8 mouse cellular contexts compared by ENCODE assay signal in genomic region chr7:144775804-144776447, GRCm38 (mm10). TPM values are rescaled to one million over a fixed set of nuclear protein-coding genes. Genes with fewer than 3 reads are reported as not detected.
DNase-seq lines count a peak whose midpoint lies in the region; ATAC-seq and TF ChIP-seq lines count a peak whose summit lies in the region.

No protein-coding gene starts in this region.

- no peaks in the 10 kb centered on the region for H3K27me3 ChIP-seq in hindbrain, postnatal 0 days (ENCODE audit: insufficient read depth, low read length)

- no peak overlapping the region for H3K4me2 ChIP-seq in hindbrain, postnatal 0 days (ENCODE audit: low read depth, low read length)

- peak; percentile 79 for ATAC-seq in common myeloid progenitor, adult 5-6 weeks (replicated peaks; ENCODE audit: low read depth, poor library complexity, severe bottlenecking)
- peak; percentile 82 for ATAC-seq in hindbrain, postnatal 0 days
- ATAC-seq in megakaryocyte-erythroid progenitor cell, adult 5-6 weeks (replicated peaks; ENCODE audit: low FRiP score, low TSS enrichment, poor library complexity, severe bottlenecking), result peak; percentile 82

- H3K9ac ChIP-seq in hindbrain, postnatal 0 days (replicated peaks; ENCODE audit: low read length), result no peak overlapping the region

- no peak overlapping the region for H3K27ac ChIP-seq in hindbrain, postnatal 0 days

- WGBS in hindbrain, postnatal 0 days, result 33% methylated on average over 6 of the region's 6 CpGs

- H3K36me3 ChIP-seq in hindbrain, postnatal 0 days (ENCODE audit: insufficient read depth, low read length), result no peaks in the 10 kb centered on the region

- peak; percentile 90 for DNase-seq in ZHBTc4 (ENCODE audit: low read depth, low spot score)
- peak; percentile 58 to 59 for DNase-seq in gastrocnemius, adult 8-10 months (ENCODE audit: low spot score in 2 of 2)
- DNase-seq in hindbrain, postnatal 0 days (ENCODE audit: low spot score), result peak; percentile 88
- peak; percentile 36 to 82 for DNase-seq in left cerebral cortex, adult 8-10 months (ENCODE audit: low spot score in 2 of 2)
- peak; percentile 89 for DNase-seq in right cerebral cortex, postnatal 14 days
- peak; percentile 91 for DNase-seq in urinary bladder, postnatal 25 days (ENCODE audit: low spot score)

- H3K4me3 ChIP-seq in hindbrain, postnatal 0 days (ENCODE audit: low read length), result no peak overlapping the region

- H3K4me1 ChIP-seq in hindbrain, postnatal 0 days (ENCODE audit: insufficient read depth, low read length), result no peaks in the 10 kb centered on the region

- TF ChIP-seq CTCF in hindbrain, postnatal 0 days (IDR thresholded peaks at IDR 0.05; ENCODE audit: low read depth), result peak; percentile 95

- no peaks in the 10 kb centered on the region for H3K9me3 ChIP-seq in hindbrain, postnatal 0 days (ENCODE audit: low read length)

RNA-seq across cellular contexts. Expression of gene Ano1, which starts 24.2 kb away (rescaled TPM):
- total RNA-seq in common myeloid progenitor, adult 5-6 weeks (2017), result not detected in 2 replicates
- 1 to 10 TPM; 1.1 to 2.7 (median 1.9) TPM for total RNA-seq in gastrocnemius, adult 8-10 months (2022)
- 5.8 and 9.0 TPM in 2 replicates for total RNA-seq in hindbrain, postnatal 0 days (2014; rRNA removed)
- 8.3 and 8.7 TPM in 2 replicates for polyA plus RNA-seq in hindbrain, postnatal 0 days (2015; fragmentation: Nextera tagmentation; extraction: Ambion mirVana)
- total RNA-seq in left cerebral cortex, adult 8-10 months (2022), result 1 to 10 TPM; 3.6 to 5.7 (median 4.2) TPM
- 1.4 TPM in 1 of 2 replicates, not detected in the other for total RNA-seq in megakaryocyte-erythroid progenitor cell, adult 5-6 weeks (2014; fragmentation: Nextera tagmentation)
- total RNA-seq in megakaryocyte-erythroid progenitor cell, adult 5-6 weeks (2017), result not detected in 2 replicates
